Mouse (Mus musculus) G1E (cell line): ENCODE measurements at regions not wholly inside any gene's neighbourhood (a gene's known extent, or its start where the extent isn't known, plus 50 kb on each side); places are given as distances from the start of the nearest gene placed in this dataset.

ENCODE experiments used
- CTCF ChIP-seq: IDR thresholded peaks from 2 replicates; pipeline ENCODE4 v1.5.1; 2012; ENCODE audit warnings: low read depth, low read length, inconsistent platforms, mixed read lengths
- GATA1 ChIP-seq: IDR thresholded peaks from 2 replicates; pipeline ENCODE4 v1.6.1; 2012; ENCODE audit warnings: borderline replicate concordance, low read length, inconsistent platforms, mixed read lengths
- GATA2 ChIP-seq: IDR thresholded peaks from 2 replicates; pipeline ENCODE4 v1.6.1; 2012; ENCODE audit warnings: low read depth, low read length, inconsistent platforms, borderline replicate concordance
- POLR2AphosphoS5 ChIP-seq: IDR thresholded peaks from 2 replicates; pipeline ENCODE4 v1.6.1; 2012; ENCODE audit warnings: low read depth, low read length, inconsistent platforms; ENCODE audit not compliant: insufficient replicate concordance
- TAL1 ChIP-seq: conservative IDR thresholded peaks from 2 replicates; pipeline ENCODE4 v1.6.1; 2012; ENCODE audit warnings: low read depth, low read length, inconsistent platforms, mixed read lengths

- TF ChIP-seq CTCF (no peak), TAL1 (no peak), GATA1 (no peak), POLR2AphosphoS5 (no peak), GATA2 (no peak)
These were observed 151.5 kb upstream of the Adra1b start for GRCm38 (mm10) chr11:44052481-44052880.
